Mouse (Mus musculus): ENCODE data around the gene Pgm1.

- TF ChIP-seq POLR2A (IDR thresholded peaks at IDR 0.05; ENCODE audit: extremely low read depth, insufficient read depth, low read length) (no peak), CTCF (IDR thresholded peaks at IDR 0.05; ENCODE audit: extremely low read depth, insufficient read depth, low read length) (no peak)
Measured at GRCm38 (mm10) chr4:100031270-100031669, 102.1 kb downstream of the Pgm1 start.

Measured in cortical plate, adult 2 months (tissue).